Mouse (Mus musculus) kidney, embryonic 14.5 days (tissue): Measurements from ENCODE around the gene Rere. TPM values are rescaled to one million over a fixed set of nuclear protein-coding genes. Genes with fewer than 3 reads are reported as not detected.

Source experiments
- ATAC-seq: fragments of 200-750 bp; cut with Nextera tagmentation; 2 replicates; pipeline ENCODE4 v1.8.0; 2017; ENCODE audit warnings: moderate number of reproducible peaks, mild to moderate bottlenecking, moderate TSS enrichment, moderate library complexity; ENCODE audit not compliant: low FRiP score, low TSS enrichment
- H3K27ac ChIP-seq: fragments of 300-500 bp; sonication (generic); 2 replicates; pipeline ENCODE4 v1.5.1; 2014; ENCODE audit warnings: low read depth, mild to moderate bottlenecking, low read length, moderate library complexity, mixed read lengths
- H3K27me3 ChIP-seq: fragments of 300-500 bp; sonication (generic); 2 replicates; pipeline ENCODE4 v1.6.1; 2014; ENCODE audit warnings: mild to moderate bottlenecking, low read length; ENCODE audit not compliant: control insufficient read depth, insufficient read depth
- H3K36me3 ChIP-seq: fragments of 300-500 bp; sonication (generic); 2 replicates; pipeline ENCODE4 v1.6.1; 2014; ENCODE audit warnings: low read length, mixed read lengths; ENCODE audit not compliant: control insufficient read depth, insufficient read depth
- H3K4me1 ChIP-seq: fragments of 300-500 bp; sonication (generic); 2 replicates; pipeline ENCODE4 v1.6.1; 2014; ENCODE audit warnings: low read length, mixed read lengths; ENCODE audit not compliant: control insufficient read depth, insufficient read depth
- H3K4me2 ChIP-seq: fragments of 300-500 bp; sonication (generic); replicated peaks from 2 replicates; pipeline ENCODE4 v1.6.1; 2014; ENCODE audit warnings: low read depth, mild to moderate bottlenecking, low read length
- H3K4me3 ChIP-seq: fragments of 300-500 bp; sonication (generic); 2 replicates; pipeline ENCODE4 v1.5.1; 2014; ENCODE audit warnings: mild to moderate bottlenecking, low read length
- H3K9ac ChIP-seq: fragments of 300-500 bp; sonication (generic); 2 replicates; pipeline ENCODE4 v1.6.1; 2014; ENCODE audit warnings: low read depth, mild to moderate bottlenecking, low read length, moderate library complexity
- H3K9me3 ChIP-seq: fragments of 300-500 bp; sonication (generic); 2 replicates; pipeline ENCODE4 v1.6.1; 2016; ENCODE audit warnings: low read length; ENCODE audit not compliant: control insufficient read depth
- WGBS: fragments of 180-500 bp; shearing (Covaris S2); extraction: QIAGEN DNeasy Blood & Tissue Kit; methylation state at CpG from one replicate; pipeline ENCODE4 v1.1.7; 2014; 5-methylcytosine and 5-hydroxymethylcytosine counted together
- polyA plus RNA-seq: library from polyadenylated mRNA; unstranded; fragments of >200 nt; fragmentation: Nextera tagmentation; extraction: Ambion mirVana; gene quantifications from 2 replicates; pipeline ENCODE4 v1.2.1, GENCODE M21; 2014

Rere gene
- polyA plus RNA-seq, 1 experiment from 2014 or later = 49.9 TPM

DNA sequence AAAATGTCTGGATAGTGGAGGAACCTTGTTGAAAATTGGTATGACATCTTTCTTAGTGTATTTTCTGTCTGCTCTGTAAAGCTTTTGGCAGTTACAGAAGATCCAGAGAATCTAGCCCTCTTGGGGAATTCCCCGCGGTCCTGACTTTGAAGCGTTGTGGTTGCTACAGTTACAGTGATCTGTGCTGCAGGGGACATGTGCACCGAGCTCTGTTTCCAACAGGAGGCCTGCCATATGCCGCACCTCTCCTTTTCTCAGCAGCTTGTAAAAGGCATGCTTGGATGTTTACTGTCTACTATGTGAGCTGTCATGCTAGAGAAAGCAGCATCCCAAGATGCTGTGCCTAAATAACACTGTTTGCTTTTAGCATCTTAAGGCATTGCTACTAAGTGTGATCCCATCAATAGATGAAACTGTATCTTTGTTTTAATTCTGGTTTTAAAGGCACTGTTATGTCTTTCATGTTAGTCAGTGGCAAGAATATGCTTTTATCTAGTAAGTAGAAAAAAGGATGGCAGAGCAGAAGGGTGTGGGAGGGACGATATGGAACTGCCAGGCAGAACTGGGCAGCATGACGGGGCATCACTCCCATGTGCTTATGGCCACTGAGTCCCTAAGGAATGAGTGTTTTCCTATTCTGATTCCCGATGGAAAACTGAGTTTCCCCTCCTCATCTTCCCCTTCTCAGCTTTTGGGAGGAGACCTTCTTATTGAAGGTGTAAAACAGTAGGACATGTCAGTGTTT, 57.6 kb downstream of the Rere start:
- Histone ChIP-seq H3K27me3 (no peaks in the 10 kb centered on the region), H3K4me2 (no peak overlapping the region), H3K27ac (no peak overlapping the region), H3K9me3 (no peaks in the 10 kb centered on the region), H3K4me1 (peaks cover 4% of the 10 kb centered on the region; the same call in 1 of the 2 replicates), H3K4me3 (no peak overlapping the region), H3K36me3 (no peaks in the 10 kb centered on the region), H3K9ac (no peak overlapping the region)
- ATAC-seq = no peak
- WGBS = 64% methylated on average over 8 of the region's 8 CpGs

DNA sequence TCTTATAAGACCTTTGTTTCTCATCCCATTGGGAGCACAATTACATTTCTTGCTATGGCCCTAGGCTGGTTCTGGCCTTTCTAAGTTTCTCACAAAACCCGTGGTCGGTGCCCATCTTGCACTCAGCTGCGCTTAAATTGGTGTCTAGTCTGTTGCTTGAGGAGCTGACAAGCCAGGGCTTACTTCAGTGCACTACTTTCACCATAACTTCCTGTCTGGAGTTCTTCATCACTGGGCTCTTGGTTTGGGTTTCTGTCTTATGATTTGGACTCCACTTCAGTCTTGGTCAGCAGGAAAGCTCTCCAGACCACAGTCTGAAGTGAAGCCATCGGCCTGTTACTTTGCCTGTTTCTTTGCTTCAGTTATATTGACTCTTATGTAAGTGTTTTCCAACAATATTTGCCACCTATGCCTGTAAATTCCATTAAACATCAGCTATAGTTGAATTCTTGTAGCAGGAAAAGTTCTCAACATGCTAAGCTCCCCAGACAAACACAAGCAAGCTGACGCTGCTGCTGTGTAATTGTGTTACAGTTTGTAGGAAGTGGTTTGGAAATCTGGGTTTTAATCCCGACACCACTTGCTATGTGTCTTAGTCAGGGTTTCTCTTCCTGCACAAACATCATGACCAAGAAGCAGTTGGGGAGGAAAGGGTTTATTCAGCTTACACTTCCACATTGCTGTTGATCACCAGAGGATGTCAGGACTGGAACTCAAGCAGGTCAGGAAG, 59.5 kb downstream of the Rere start:
- Histone ChIP-seq H3K9me3 (no peaks in the 10 kb centered on the region), H3K4me3 (no peak overlapping the region), H3K4me2 (no peak overlapping the region), H3K36me3 (no peaks in the 10 kb centered on the region), H3K9ac (no peak overlapping the region), H3K4me1 (peaks cover 7% of the 10 kb centered on the region; the same call in 1 of the 2 replicates), H3K27me3 (no peaks in the 10 kb centered on the region), H3K27ac (no peak overlapping the region)
- no peak for ATAC-seq
- 90% methylated on average over 6 of the region's 6 CpGs for WGBS

DNA sequence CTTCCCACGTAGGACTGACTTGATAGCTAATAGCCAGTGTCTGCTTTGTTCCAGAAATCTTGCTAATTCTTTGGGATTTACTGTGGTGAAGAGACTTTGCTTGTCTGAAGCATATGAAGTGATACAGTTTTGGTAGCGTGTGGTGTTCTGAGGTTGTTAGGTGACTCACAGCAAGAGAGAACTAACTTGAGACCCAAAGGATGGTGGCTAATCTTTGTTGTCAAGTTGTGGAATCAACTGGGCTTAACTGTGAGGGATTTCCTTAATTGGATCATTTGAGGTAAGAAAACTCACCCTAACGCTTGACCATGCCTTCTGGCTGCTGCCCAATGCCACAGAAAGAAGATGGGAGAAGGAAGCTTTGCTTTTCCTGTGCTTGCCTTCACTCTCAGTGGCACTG, 63.1 kb downstream of the Rere start:
- no peak overlapping the region for H3K27ac ChIP-seq
- no peak overlapping the region for H3K4me3 ChIP-seq
- no peaks in the 10 kb centered on the region for H3K9me3 ChIP-seq
- 81% methylated on average over 3 of the region's 3 CpGs for WGBS
- H3K4me1 ChIP-seq = peaks cover 17% of the 10 kb centered on the region
- H3K4me2 ChIP-seq = no peak overlapping the region
- H3K9ac ChIP-seq = no peak overlapping the region
- H3K36me3 ChIP-seq = no peaks in the 10 kb centered on the region
- ATAC-seq = no peak
- no peaks in the 10 kb centered on the region for H3K27me3 ChIP-seq

- H3K4me1 ChIP-seq = peaks cover 24% of the 10 kb centered on the region
- H3K9me3 ChIP-seq = no peaks in the 10 kb centered on the region
- H3K4me3 ChIP-seq = no peak overlapping the region
- H3K36me3 ChIP-seq = no peaks in the 10 kb centered on the region
- H3K27me3 ChIP-seq = no peaks in the 10 kb centered on the region
- H3K27ac ChIP-seq = peak overlapping the region; percentile 63; the same call in 1 of the 2 replicates
- ATAC-seq = peak; percentile 72
- no peak overlapping the region for H3K9ac ChIP-seq
- H3K4me2 ChIP-seq = no peak overlapping the region; the same call in 1 of the 2 replicates
- WGBS = 17% methylated on average over 4 of the region's 4 CpGs
These were observed 65.4 kb downstream of the Rere start for GRCm38 (mm10) chr4:150346651-150347386.

DNA sequence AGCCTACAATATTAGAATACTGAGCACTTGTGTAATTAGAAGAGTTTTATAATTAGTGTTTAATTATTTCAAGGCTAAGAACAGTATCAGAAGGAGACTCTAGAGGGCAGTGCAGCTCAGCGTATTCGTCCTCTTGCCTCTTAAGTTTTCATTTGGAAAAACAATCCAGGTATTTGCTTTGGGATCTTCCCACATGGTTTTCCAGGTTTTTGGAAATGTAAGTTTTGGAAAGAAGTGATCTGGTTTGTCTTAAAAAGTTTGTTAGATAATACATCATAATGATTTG, 65.9 kb downstream of the Rere start:
- no peak overlapping the region for H3K27ac ChIP-seq
- H3K36me3 ChIP-seq = no peaks in the 10 kb centered on the region
- ATAC-seq = no peak; the same call in 1 of the 2 replicates
- WGBS = 19% methylated on average over 2 of the region's 2 CpGs
- no peaks in the 10 kb centered on the region for H3K27me3 ChIP-seq
- H3K4me1 ChIP-seq = peaks cover 24% of the 10 kb centered on the region
- no peak overlapping the region for H3K4me3 ChIP-seq
- no peaks in the 10 kb centered on the region for H3K9me3 ChIP-seq
- no peak overlapping the region for H3K4me2 ChIP-seq
- no peak overlapping the region for H3K9ac ChIP-seq

- Histone ChIP-seq H3K4me1 (peaks cover 24% of the 10 kb centered on the region), H3K36me3 (no peaks in the 10 kb centered on the region), H3K4me3 (no peak overlapping the region), H3K9me3 (no peaks in the 10 kb centered on the region), H3K4me2 (no peak overlapping the region), H3K27me3 (no peaks in the 10 kb centered on the region), H3K27ac (no peak overlapping the region), H3K9ac (no peak overlapping the region)
- 56% methylated on average over 6 of the region's 6 CpGs for WGBS
- ATAC-seq = no peak
These were observed 68.2 kb downstream of the Rere start for GRCm38 (mm10) chr4:150349680-150350101.

DNA sequence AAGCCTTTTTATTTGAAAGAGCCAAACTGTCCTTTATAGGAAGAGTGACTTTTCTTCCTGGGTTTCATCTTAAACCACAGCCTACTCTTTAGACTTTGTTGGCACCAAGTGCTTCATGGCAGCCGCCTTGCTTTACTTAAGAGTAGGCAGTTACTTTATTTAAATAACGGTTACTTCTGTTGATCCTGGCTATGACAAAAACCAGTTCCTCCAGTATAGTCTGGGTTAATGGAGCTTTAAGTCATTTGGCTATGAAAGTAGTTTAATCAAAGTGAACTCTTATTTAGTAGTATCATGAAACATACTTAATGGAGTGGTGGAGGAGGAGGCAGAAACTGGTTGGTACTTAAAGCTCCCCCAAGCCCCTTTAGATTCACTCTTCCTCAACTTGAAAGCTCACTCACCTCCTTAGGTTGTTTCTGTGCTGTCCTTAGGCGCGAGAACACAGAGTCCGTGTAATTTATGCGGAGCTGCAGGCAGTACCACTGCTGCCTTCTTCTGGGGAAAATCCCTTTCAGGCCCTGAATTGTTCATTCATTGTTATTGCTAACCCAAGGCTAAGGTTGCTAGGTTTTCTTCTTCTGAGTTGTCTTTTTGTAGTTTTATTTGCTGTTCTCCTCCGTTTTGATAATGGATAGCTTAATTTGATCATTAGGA, 70.1 kb downstream of the Rere start:
- no peak overlapping the region; the same call in 1 of the 2 replicates for H3K27ac ChIP-seq
- no peak for ATAC-seq
- 38% methylated on average over 7 of the region's 7 CpGs for WGBS

DNA sequence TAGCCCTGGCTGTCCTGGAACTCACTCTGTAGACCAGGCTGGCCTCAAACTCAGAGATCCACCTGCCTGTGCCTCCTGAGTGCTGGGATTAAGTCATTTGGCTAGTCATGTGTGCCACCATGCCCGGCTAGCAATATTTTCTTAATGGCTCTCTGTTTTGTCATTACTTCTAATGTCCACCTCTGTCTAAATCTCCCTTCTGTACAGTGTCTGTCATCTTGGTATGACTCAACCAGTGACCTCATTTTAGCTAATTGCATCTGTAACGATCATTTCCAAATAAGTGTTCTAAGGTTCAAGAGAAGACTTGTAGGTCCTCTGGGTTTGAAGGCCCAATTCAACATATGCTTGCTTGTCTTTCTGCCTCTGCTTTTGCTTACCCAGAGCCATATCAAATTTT, 71.3 kb downstream of the Rere start:
- ATAC-seq = no peak
- WGBS = 82% methylated on average over 2 of the region's 2 CpGs

More for the DNA sequence above, 70.1 kb downstream of the Rere start:
- no peaks in the 10 kb centered on the region for H3K36me3 ChIP-seq
- H3K4me3 ChIP-seq = no peak overlapping the region
- no peaks in the 10 kb centered on the region for H3K27me3 ChIP-seq
- H3K4me2 ChIP-seq = no peak overlapping the region
- H3K9me3 ChIP-seq = no peaks in the 10 kb centered on the region
- H3K9ac ChIP-seq = no peak overlapping the region
- H3K4me1 ChIP-seq = peaks cover 18% of the 10 kb centered on the region

More for the DNA sequence above, 71.3 kb downstream of the Rere start:
- Histone ChIP-seq H3K9me3 (no peaks in the 10 kb centered on the region), H3K4me2 (no peak overlapping the region), H3K27me3 (no peaks in the 10 kb centered on the region), H3K27ac (no peak overlapping the region), H3K9ac (no peak overlapping the region), H3K36me3 (no peaks in the 10 kb centered on the region), H3K4me3 (no peak overlapping the region), H3K4me1 (peaks cover 16% of the 10 kb centered on the region)
